Mouse (Mus musculus) midbrain, embryonic 16.5 days (tissue): ENCODE data around the gene Nol3. TPM values are rescaled to one million over a fixed set of nuclear protein-coding genes. Genes with fewer than 3 reads are reported as not detected.

Experiments used
- ATAC-seq: fragments of 200-750 bp; cut with Nextera tagmentation; 2 replicates; pipeline ENCODE4 v1.8.0; 2017; ENCODE audit warnings: moderate TSS enrichment
- H3K27ac ChIP-seq: fragments of 300-500 bp; sonication (generic); 2 replicates; pipeline ENCODE4 v1.5.1; 2014; ENCODE audit warnings: mild to moderate bottlenecking, low read length, mixed read lengths
- H3K27me3 ChIP-seq: fragments of 300-500 bp; sonication (generic); 2 replicates; pipeline ENCODE4 v1.6.1; 2014; ENCODE audit warnings: low read depth, low read length, mixed read lengths; ENCODE audit not compliant: control insufficient read depth, insufficient read depth
- H3K36me3 ChIP-seq: fragments of 300-500 bp; sonication (generic); 2 replicates; pipeline ENCODE4 v1.6.1; 2014; ENCODE audit warnings: mild to moderate bottlenecking, low read length, moderate library complexity, mixed read lengths; ENCODE audit not compliant: control insufficient read depth, insufficient read depth
- H3K4me1 ChIP-seq: fragments of 300-500 bp; sonication (generic); 2 replicates; pipeline ENCODE4 v1.6.1; 2014; ENCODE audit warnings: mild to moderate bottlenecking, low read length, mixed read lengths; ENCODE audit not compliant: control insufficient read depth, insufficient read depth
- H3K4me2 ChIP-seq: fragments of 300-500 bp; sonication (generic); 2 replicates; pipeline ENCODE4 v1.6.1; 2014; ENCODE audit warnings: mild to moderate bottlenecking, low read length, mixed read lengths
- H3K4me3 ChIP-seq: fragments of 300-500 bp; sonication (generic); 2 replicates; pipeline ENCODE4 v1.5.1; 2014; ENCODE audit warnings: low read depth, mild to moderate bottlenecking, low read length, moderate library complexity, mixed read lengths
- H3K9ac ChIP-seq: fragments of 300-500 bp; sonication (generic); 2 replicates; pipeline ENCODE4 v1.6.1; 2014; ENCODE audit warnings: low read depth, low read length, mixed read lengths
- H3K9me3 ChIP-seq: fragments of 300-500 bp; sonication (generic); replicated peaks from 2 replicates; pipeline ENCODE4 v1.6.1; 2014; ENCODE audit warnings: mild to moderate bottlenecking, low read length, mixed read lengths; ENCODE audit not compliant: control insufficient read depth, poor library complexity, severe bottlenecking
- WGBS: fragments of 180-500 bp; shearing (Covaris S2); extraction: QIAGEN DNeasy Blood & Tissue Kit; methylation state at CpG from one replicate; pipeline ENCODE4 v1.1.7; 2014; 5-methylcytosine and 5-hydroxymethylcytosine counted together
- polyA plus RNA-seq: library from polyadenylated mRNA; unstranded; fragments of >200 nt; fragmentation: Nextera tagmentation; extraction: Ambion mirVana; gene quantifications from 2 replicates; pipeline ENCODE4 v1.2.1, GENCODE M21; 2015

Gene Nol3
- polyA plus RNA-seq, 1 experiment from 2014 or later: 4.5 TPM

GRCm38 (mm10) chr8:105252680-105253537 lies 23.0 kb upstream of the Nol3 start:
- Histone ChIP-seq H3K27me3 (peaks cover 17% of the 10 kb centered on the region), H3K9me3 (no peaks in the 10 kb centered on the region), H3K4me1 (peaks cover 7% of the 10 kb centered on the region), H3K9ac (no peak overlapping the region), H3K4me3 (no peak overlapping the region), H3K4me2 (no peak overlapping the region), H3K27ac (no peak overlapping the region), H3K36me3 (peaks cover 27% of the 10 kb centered on the region)
- ATAC-seq: no peak
- 89% methylated on average over 10 of the region's 10 CpGs for WGBS

GRCm38 (mm10) chr8:105253766-105254151 lies 22.2 kb upstream of the Nol3 start:
- 27% methylated on average over 20 of the region's 20 CpGs for WGBS

GRCm38 (mm10) chr8:105254152-105254965 lies 21.6 kb upstream of the Nol3 start:
- Histone ChIP-seq H3K27ac (peak overlapping the region; percentile 56), H3K27me3 (peaks cover 31% of the 10 kb centered on the region), H3K9me3 (no peaks in the 10 kb centered on the region), H3K36me3 (peaks cover 20% of the 10 kb centered on the region), H3K4me2 (peak overlapping the region; percentile 93), H3K4me3 (peak overlapping the region; percentile 60), H3K9ac (peak overlapping the region; percentile 86), H3K4me1 (peaks cover 12% of the 10 kb centered on the region)
- ATAC-seq: peak; percentile 82
- under 1% methylated on average over 73 of the region's 74 CpGs for WGBS

More at GRCm38 (mm10) chr8:105253766-105254151, 22.2 kb upstream of the Nol3 start:
- Histone ChIP-seq H3K27me3 (peaks cover 25% of the 10 kb centered on the region), H3K9me3 (no peaks in the 10 kb centered on the region), H3K4me2 (peak overlapping the region; percentile 93), H3K9ac (peak overlapping the region; percentile 86), H3K27ac (no peak overlapping the region; the same call in 1 of the 2 replicates), H3K4me3 (peak overlapping the region; percentile 60), H3K4me1 (peaks cover 7% of the 10 kb centered on the region), H3K36me3 (peaks cover 24% of the 10 kb centered on the region)
- peak; percentile 59 for ATAC-seq

DNA sequence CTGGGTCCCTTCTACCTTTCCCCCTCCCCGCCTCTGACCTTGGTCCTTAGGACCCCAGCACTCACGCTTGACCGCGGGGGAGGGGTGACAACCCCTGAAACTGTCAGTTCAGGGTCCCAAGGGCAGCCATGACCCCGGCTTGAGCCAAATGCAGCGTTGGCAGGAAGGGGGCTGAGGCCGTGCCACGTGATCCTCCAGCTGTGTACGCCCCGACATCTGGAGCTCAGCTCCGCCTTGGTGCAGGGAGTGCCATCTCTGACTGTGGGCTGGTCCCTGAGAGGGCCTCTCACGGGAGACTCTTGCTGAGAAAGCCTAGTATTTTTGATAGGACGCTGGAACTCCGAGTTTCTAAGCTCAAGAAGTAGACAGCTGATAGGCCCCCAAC lies 21.0 kb upstream of the Nol3 start, which contains the start of gene B3gnt9:
TSS of gene B3gnt9 (minus strand) at position 188 of the 385 bp plus-strand sequence.
- H3K9me3 ChIP-seq: no peaks in the 10 kb centered on the region
- H3K4me1 ChIP-seq: peaks cover 15% of the 10 kb centered on the region
- peak within 1 kb of the TSS; percentile 93 for H3K4me2 ChIP-seq
- peak; percentile 19; the same call in 1 of the 2 replicates for ATAC-seq
- H3K4me3 ChIP-seq: peak within 1 kb of the TSS; percentile 60
- H3K27ac ChIP-seq: peak within 1 kb of the TSS; percentile 56
- 3% methylated on average over 14 of the region's 14 CpGs for WGBS
- H3K36me3 ChIP-seq: peaks cover 17% of the 10 kb centered on the region
- peak within 1 kb of the TSS; percentile 86 for H3K9ac ChIP-seq
- peaks cover 35% of the 10 kb centered on the region for H3K27me3 ChIP-seq

- H3K4me2 ChIP-seq: no peak overlapping the region
- peaks cover 15% of the 10 kb centered on the region for H3K4me1 ChIP-seq
- no peak for ATAC-seq
- peaks cover 50% of the 10 kb centered on the region for H3K27me3 ChIP-seq
- WGBS: 67% methylated on average over 7 of the region's 7 CpGs
- no peaks in the 10 kb centered on the region for H3K36me3 ChIP-seq
- no peak overlapping the region for H3K4me3 ChIP-seq
- H3K9ac ChIP-seq: no peak overlapping the region
- H3K27ac ChIP-seq: no peak overlapping the region
- no peaks in the 10 kb centered on the region for H3K9me3 ChIP-seq
Observed at GRCm38 (mm10) chr8:105257318-105258114, 18.4 kb upstream of the Nol3 start.

DNA sequence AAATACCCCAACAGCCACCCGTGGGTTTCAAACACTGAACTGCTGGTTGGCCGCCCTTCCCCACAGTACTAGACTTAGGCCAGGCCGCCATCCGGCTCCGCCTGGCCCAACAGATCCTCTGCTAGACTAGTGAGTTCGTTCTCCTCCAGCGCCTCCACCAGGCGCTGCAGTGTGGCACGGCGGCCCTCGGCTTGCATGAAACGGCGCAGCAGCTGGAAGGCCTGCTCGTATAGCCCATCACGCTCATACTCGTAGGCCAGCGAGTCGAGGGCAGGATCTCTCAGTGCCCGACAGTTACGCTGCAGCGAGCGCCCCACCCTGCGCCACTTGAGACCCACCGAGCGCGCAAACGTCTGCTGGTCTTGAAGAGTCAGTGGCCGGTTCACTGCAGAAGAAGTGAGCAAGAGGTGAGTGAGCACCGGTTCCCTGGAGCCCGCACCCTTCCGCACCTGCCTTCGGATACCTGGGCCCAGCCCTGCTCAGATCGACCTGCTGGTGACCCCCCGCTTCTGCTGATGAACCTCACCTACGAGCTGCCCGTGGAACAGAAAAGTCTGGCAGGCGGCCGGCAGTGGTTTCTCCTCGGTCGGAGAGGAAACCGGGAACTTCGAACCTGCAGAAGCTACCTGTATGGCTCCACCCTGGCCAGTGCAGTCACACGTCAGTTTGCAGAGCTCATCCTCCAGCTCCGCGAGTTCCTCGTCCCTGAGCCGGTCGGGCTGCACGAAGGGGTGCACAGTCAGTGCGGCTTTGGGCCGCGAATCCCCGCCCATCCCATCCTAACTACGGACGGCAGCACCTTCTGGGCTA lies 16.8 kb upstream of the Nol3 start:
- peak overlapping the region; percentile 68 for H3K4me2 ChIP-seq
- H3K27me3 ChIP-seq: peaks cover 59% of the 10 kb centered on the region
- H3K27ac ChIP-seq: no peak overlapping the region
- H3K9ac ChIP-seq: peak overlapping the region; percentile 47
- peak; percentile 21 for ATAC-seq
- no peaks in the 10 kb centered on the region for H3K9me3 ChIP-seq
- no peaks in the 10 kb centered on the region for H3K36me3 ChIP-seq
- WGBS: 2% methylated on average over 55 of the region's 55 CpGs
- H3K4me3 ChIP-seq: peak overlapping the region; percentile 36
- H3K4me1 ChIP-seq: peaks cover 11% of the 10 kb centered on the region

- Histone ChIP-seq H3K4me2 (peak overlapping the region; percentile 68), H3K4me1 (peaks cover 9% of the 10 kb centered on the region), H3K27me3 (peaks cover 66% of the 10 kb centered on the region), H3K9me3 (no peaks in the 10 kb centered on the region), H3K9ac (peak overlapping the region; percentile 47; the same call in 1 of the 2 replicates), H3K4me3 (peak overlapping the region; percentile 36), H3K36me3 (no peaks in the 10 kb centered on the region), H3K27ac (no peak overlapping the region)
- WGBS: 4% methylated on average over 30 of the region's 30 CpGs
- ATAC-seq: peak; percentile 54
Observed at GRCm38 (mm10) chr8:105259721-105260320, 16.1 kb upstream of the Nol3 start.
